Mouse (Mus musculus): Measurements from ENCODE around the gene Tcf20. TPM values are rescaled to one million over a fixed set of nuclear protein-coding genes. Genes with fewer than 3 reads are reported as not detected.

Gene Tcf20
- polyA plus RNA-seq, 1 experiment = 11.1 TPM

DNA sequence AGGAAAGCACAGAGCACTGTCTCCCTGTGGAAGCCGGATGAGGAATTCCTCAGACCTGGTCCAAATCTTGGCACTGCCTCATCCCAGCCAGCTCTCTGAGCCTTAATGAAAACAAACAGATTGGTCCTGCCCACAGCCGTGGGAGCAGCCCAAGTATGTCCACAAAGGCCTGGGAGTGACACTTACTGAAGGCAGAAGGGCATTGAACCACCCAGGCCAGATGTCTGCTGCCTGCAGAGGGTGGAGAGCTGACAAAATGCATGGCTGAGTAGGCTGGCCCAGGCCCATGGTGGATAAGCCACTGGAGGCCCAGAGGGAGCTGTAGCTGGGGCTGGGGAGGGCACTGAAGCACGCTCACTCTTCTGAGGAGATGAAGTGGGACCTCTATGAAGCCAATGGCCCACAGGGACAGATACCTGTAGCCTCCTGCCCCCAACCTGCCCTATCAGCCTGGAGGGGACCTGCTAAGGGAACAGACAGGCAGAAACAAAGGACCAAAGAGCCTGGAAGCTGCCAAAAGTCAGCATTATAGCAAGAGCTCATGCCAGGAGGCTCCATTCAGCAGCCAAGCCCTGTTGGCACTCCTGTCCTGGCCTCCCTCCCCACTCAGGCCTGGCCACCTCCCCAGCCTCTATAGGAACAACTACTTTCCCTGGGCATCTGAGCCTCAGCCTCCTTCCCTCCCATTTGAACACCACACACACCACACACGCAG is 54.6 kb downstream of the Tcf20 start:
- TF ChIP-seq SRF (IDR thresholded peaks at IDR 0.05; ENCODE audit: control insufficient read depth, insufficient read length, low read depth) (no peak), E2F4 (IDR thresholded peaks at IDR 0.05; ENCODE audit: insufficient read depth) (no peak), TCF12 (IDR thresholded peaks at IDR 0.05; ENCODE audit: insufficient read depth, poor library complexity, severe bottlenecking) (no peak), MYOG (IDR thresholded peaks at IDR 0.05; ENCODE audit: control insufficient read depth in 1 of 3, insufficient read depth in 1 of 3, insufficient read length in 2 of 3, low read depth in 2 of 3) (no peak), USF1 (IDR thresholded peaks at IDR 0.05; ENCODE audit: low read depth) (no peak), CEBPB (IDR thresholded peaks at IDR 0.05; ENCODE audit: insufficient read depth, poor library complexity, severe bottlenecking) (no peak), MYOD1 (IDR thresholded peaks at IDR 0.05; ENCODE audit: control insufficient read depth in 1 of 3, insufficient read length in 2 of 3, low read depth in 2 of 3) (no peak), POLR2AphosphoS2 (IDR thresholded peaks at IDR 0.05; ENCODE audit: insufficient read length, low read depth) (no peak)
- H3ac ChIP-seq (ENCODE audit: control insufficient read depth, insufficient read length) = no peak overlapping the region
- H3K4me3 ChIP-seq = no peak overlapping the region
- H3K4me2 ChIP-seq (ENCODE audit: low read depth) = no peak overlapping the region
- peaks cover 78% of the 10 kb centered on the region for H3K27me3 ChIP-seq (ENCODE audit: control insufficient read depth, insufficient read depth, insufficient read length)
- no peaks in the 10 kb centered on the region for H3K36me3 ChIP-seq (ENCODE audit: control insufficient read depth, insufficient read depth)
- no peaks in the 10 kb centered on the region for H3K79me2 ChIP-seq (ENCODE audit: control insufficient read depth, insufficient read depth)

DNA sequence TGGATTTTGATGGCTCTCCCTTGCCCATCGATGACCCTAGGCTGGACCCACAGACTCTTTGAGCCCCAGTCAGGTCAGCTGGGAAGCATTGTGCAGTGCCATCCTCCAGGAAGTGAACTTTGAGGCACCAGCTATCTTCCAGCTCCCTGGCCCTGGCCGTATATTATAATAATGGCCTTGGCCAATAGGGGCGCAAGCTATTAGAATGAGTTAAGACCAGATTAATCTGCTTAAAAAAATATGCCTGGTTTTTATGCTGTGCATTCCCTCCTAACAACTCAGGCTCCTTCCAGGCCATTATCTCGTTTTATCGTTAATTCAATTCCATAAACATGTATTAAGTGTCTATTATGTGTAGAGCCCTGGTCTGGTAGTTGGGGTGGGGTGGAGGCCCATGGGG is 56.2 kb downstream of the Tcf20 start:
- TF ChIP-seq USF1 (IDR thresholded peaks at IDR 0.05; ENCODE audit: low read depth) = no peak
- TF ChIP-seq E2F4 (IDR thresholded peaks at IDR 0.05; ENCODE audit: insufficient read depth) = no peak
- TF ChIP-seq SRF (IDR thresholded peaks at IDR 0.05; ENCODE audit: control insufficient read depth, insufficient read length, low read depth) = no peak
- no peak for TF ChIP-seq MAX (IDR thresholded peaks at IDR 0.05; ENCODE audit: low read depth)
- no peak for TF ChIP-seq MYOG (IDR thresholded peaks at IDR 0.05; ENCODE audit: control insufficient read depth in 1 of 3, insufficient read depth in 1 of 3, insufficient read length in 2 of 3, low read depth in 2 of 3)
- no peak for TF ChIP-seq CEBPB (IDR thresholded peaks at IDR 0.05; ENCODE audit: insufficient read depth, poor library complexity, severe bottlenecking)
- no peak for TF ChIP-seq TCF3 (IDR thresholded peaks at IDR 0.05; ENCODE audit: insufficient read length, low read depth)
- TF ChIP-seq REST (IDR thresholded peaks at IDR 0.05; ENCODE audit: insufficient read depth, insufficient read length) = no peak
- no peak for TF ChIP-seq POLR2A (IDR thresholded peaks at IDR 0.05; ENCODE audit: insufficient read length, low read depth)
- TF ChIP-seq MYOD1 (IDR thresholded peaks at IDR 0.05; ENCODE audit: control insufficient read depth in 1 of 3, insufficient read length in 2 of 3, low read depth in 2 of 3) = no peak
- TF ChIP-seq TCF12 (IDR thresholded peaks at IDR 0.05; ENCODE audit: insufficient read depth, poor library complexity, severe bottlenecking) = no peak
- no peak for TF ChIP-seq POLR2AphosphoS2 (IDR thresholded peaks at IDR 0.05; ENCODE audit: insufficient read length, low read depth)
- Histone ChIP-seq H3K36me3 (ENCODE audit: control insufficient read depth, insufficient read depth) (no peaks in the 10 kb centered on the region), H3K27me3 (ENCODE audit: control insufficient read depth, insufficient read depth, insufficient read length) (peaks cover 78% of the 10 kb centered on the region), H3K4me2 (ENCODE audit: low read depth) (no peak overlapping the region), H3K4me3 (no peak overlapping the region), H3ac (ENCODE audit: control insufficient read depth, insufficient read length) (no peak overlapping the region), H3K79me2 (ENCODE audit: control insufficient read depth, insufficient read depth) (no peaks in the 10 kb centered on the region)

DNA sequence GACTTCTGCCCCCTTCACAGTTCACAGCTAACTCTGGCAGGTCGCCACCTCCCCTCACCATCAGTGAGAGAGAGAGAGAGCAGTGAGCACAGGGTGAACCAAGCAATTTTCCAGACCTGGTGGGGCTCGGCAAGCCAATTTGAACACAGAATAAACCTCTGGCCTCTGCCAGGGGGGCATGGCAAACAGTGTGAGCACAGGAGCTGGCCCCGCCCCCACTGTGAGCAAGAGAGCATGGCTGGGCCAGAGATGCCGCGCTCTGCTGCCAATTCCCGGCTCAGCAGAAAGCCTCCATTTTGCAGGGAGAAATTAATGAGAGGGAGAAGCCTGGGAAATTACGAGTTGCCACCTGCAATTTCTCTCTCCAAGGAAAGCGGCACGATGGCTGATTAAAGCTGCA is 58.1 kb downstream of the Tcf20 start:
- Histone ChIP-seq H3K4me2 (ENCODE audit: low read depth) (no peak overlapping the region), H3K79me2 (ENCODE audit: control insufficient read depth, insufficient read depth) (no peaks in the 10 kb centered on the region), H3ac (ENCODE audit: control insufficient read depth, insufficient read length) (no peak overlapping the region), H3K36me3 (ENCODE audit: control insufficient read depth, insufficient read depth) (no peaks in the 10 kb centered on the region), H3K4me3 (no peak overlapping the region), H3K27me3 (ENCODE audit: control insufficient read depth, insufficient read depth, insufficient read length) (peaks cover 77% of the 10 kb centered on the region)
- TF ChIP-seq MYOD1 (IDR thresholded peaks at IDR 0.05; ENCODE audit: control insufficient read depth in 1 of 3, insufficient read length in 2 of 3, low read depth in 2 of 3) (no peak), MYOG (IDR thresholded peaks at IDR 0.05; ENCODE audit: control insufficient read depth in 1 of 3, insufficient read depth in 1 of 3, insufficient read length in 2 of 3, low read depth in 2 of 3) (no peak), CEBPB (IDR thresholded peaks at IDR 0.05; ENCODE audit: insufficient read depth, poor library complexity, severe bottlenecking) (no peak), SRF (IDR thresholded peaks at IDR 0.05; ENCODE audit: control insufficient read depth, insufficient read length, low read depth) (no peak), TCF12 (IDR thresholded peaks at IDR 0.05; ENCODE audit: insufficient read depth, poor library complexity, severe bottlenecking) (no peak), TCF3 (IDR thresholded peaks at IDR 0.05; ENCODE audit: insufficient read length, low read depth) (no peak), POLR2AphosphoS2 (IDR thresholded peaks at IDR 0.05; ENCODE audit: insufficient read length, low read depth) (no peak), POLR2A (IDR thresholded peaks at IDR 0.05; ENCODE audit: insufficient read length, low read depth) (no peak), USF1 (IDR thresholded peaks at IDR 0.05; ENCODE audit: low read depth) (no peak)

DNA sequence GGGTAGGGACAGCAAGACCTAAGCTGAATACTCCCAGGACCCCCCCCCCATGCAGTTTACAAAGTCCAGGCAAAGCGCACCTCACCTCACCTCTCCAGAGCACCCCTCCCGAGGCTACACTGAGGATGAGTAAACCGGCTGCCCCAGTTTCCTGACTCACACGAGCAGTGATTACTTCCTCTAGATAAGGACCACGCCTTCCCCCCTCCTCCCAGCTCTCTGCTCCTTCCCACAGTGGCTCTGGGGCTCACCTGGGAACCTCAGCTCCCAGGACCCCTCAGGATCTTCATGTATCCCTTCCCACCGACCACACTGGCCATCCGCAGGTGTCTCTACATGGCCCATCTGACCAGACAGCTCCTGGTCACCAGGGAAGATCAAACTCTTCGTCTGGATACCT is 58.8 kb downstream of the Tcf20 start:
- peaks cover 82% of the 10 kb centered on the region for H3K27me3 ChIP-seq (ENCODE audit: control insufficient read depth, insufficient read depth, insufficient read length)
- no peaks in the 10 kb centered on the region for H3K79me2 ChIP-seq (ENCODE audit: control insufficient read depth, insufficient read depth)
- no peak overlapping the region for H3K4me3 ChIP-seq
- TF ChIP-seq MYOG (IDR thresholded peaks at IDR 0.05; ENCODE audit: control insufficient read depth in 1 of 3, insufficient read depth in 1 of 3, insufficient read length in 2 of 3, low read depth in 2 of 3) = no peak
- no peaks in the 10 kb centered on the region for H3K36me3 ChIP-seq (ENCODE audit: control insufficient read depth, insufficient read depth)
- no peak overlapping the region for H3ac ChIP-seq (ENCODE audit: control insufficient read depth, insufficient read length)
- H3K4me2 ChIP-seq (ENCODE audit: low read depth) = no peak overlapping the region

DNA sequence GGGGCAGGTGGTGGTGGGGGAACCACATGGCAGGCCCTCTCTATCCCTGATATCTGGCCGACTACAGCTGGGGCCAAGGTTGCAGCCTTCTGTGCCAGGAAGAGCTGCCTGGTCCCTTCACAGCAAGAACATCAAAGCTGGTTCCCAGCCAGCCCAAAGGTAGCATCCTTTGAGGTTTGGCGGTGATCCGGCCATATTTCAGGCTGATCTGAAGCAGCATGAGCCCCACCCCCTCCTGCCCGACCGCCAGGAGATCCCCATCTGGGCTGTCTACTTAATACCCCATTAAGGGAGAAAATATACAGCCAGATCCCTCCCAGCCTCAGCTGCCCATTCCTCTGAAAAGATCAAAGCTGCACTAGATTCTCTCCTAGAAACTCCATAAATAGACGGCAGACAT is 59.6 kb downstream of the Tcf20 start:
- H3K36me3 ChIP-seq (ENCODE audit: control insufficient read depth, insufficient read depth) = no peaks in the 10 kb centered on the region
- H3K4me3 ChIP-seq = no peak overlapping the region
- peaks cover 87% of the 10 kb centered on the region for H3K27me3 ChIP-seq (ENCODE audit: control insufficient read depth, insufficient read depth, insufficient read length)
- no peak overlapping the region for H3K4me2 ChIP-seq (ENCODE audit: low read depth)
- no peaks in the 10 kb centered on the region for H3K79me2 ChIP-seq (ENCODE audit: control insufficient read depth, insufficient read depth)
- TF ChIP-seq MYOG (IDR thresholded peaks at IDR 0.05; ENCODE audit: control insufficient read depth in 1 of 3, insufficient read depth in 1 of 3, insufficient read length in 2 of 3, low read depth in 2 of 3) (no peak), REST (IDR thresholded peaks at IDR 0.05; ENCODE audit: insufficient read depth, insufficient read length) (no peak), POLR2AphosphoS2 (IDR thresholded peaks at IDR 0.05; ENCODE audit: insufficient read length, low read depth) (no peak), MAX (IDR thresholded peaks at IDR 0.05; ENCODE audit: low read depth) (no peak), SRF (IDR thresholded peaks at IDR 0.05; ENCODE audit: control insufficient read depth, insufficient read length, low read depth) (no peak), TCF3 (IDR thresholded peaks at IDR 0.05; ENCODE audit: insufficient read length, low read depth) (no peak), TCF12 (IDR thresholded peaks at IDR 0.05; ENCODE audit: insufficient read depth, poor library complexity, severe bottlenecking) (no peak), USF1 (IDR thresholded peaks at IDR 0.05; ENCODE audit: low read depth) (no peak), MYOD1 (IDR thresholded peaks at IDR 0.05; ENCODE audit: control insufficient read depth in 1 of 3, insufficient read length in 2 of 3, low read depth in 2 of 3) (no peak), E2F4 (IDR thresholded peaks at IDR 0.05; ENCODE audit: insufficient read depth) (no peak), POLR2A (IDR thresholded peaks at IDR 0.05; ENCODE audit: insufficient read length, low read depth) (no peak), CEBPB (IDR thresholded peaks at IDR 0.05; ENCODE audit: insufficient read depth, poor library complexity, severe bottlenecking) (no peak)
- no peak overlapping the region for H3ac ChIP-seq (ENCODE audit: control insufficient read depth, insufficient read length)

Data from myocyte (in vitro differentiated cells).